Mouse (Mus musculus): ENCODE data around the gene Ffar4. TPM values are rescaled to one million over a fixed set of nuclear protein-coding genes. Genes with fewer than 3 reads are reported as not detected.

Gene Ffar4
- total RNA-seq, 2 experiments from 2014 or later, result 0.15 to 1.2 TPM

DNA sequence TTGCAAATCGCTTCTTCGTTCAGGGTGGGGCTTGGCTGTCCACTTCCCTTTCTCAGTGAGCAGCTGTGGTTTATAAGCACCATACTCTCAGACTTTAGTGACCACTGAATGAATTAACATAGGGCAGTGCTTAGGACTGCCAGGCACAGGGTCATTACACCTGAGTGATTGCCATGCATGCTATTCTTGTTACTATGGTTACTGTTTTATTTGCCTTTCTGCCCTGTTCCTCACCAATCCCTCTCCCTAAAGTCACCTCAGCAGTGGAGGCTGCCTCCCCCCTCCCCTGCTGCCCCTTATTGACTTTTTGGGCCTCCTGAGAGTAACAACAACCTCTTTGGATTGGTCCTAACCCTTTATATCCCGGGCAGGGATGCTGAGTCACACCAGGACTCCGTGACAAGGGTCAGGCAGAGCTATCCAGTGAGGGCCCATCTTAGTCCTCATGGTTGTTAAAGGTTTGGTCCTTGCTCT lies 5.3 kb upstream of the Ffar4 start:
- intact Hi-C loops (cut with DNase I), result no loop called here
- DNase-seq, result no peak

DNA sequence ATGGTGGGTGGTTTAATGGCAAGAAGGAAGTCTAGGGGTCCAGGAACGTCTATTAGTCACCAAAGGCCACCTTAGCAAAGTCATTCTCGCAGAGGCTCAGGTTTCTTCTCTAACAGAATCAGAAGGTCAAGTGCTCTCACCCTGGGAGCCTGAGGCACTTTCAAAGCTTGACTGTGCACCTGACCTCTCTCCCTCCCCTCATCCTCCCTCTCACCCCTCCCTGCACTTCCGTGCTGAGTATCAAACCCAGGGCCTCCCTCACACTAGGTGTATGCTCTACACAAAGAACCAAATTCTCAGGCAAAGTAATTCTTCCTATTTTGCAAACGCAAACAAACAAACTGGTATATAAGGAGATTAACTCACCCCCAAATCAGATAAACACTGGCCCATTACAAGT lies 640 bp upstream of the Ffar4 start:
- intact Hi-C loops (cut with DNase I), result no loop called here
- DNase-seq, result no peak

DNA sequence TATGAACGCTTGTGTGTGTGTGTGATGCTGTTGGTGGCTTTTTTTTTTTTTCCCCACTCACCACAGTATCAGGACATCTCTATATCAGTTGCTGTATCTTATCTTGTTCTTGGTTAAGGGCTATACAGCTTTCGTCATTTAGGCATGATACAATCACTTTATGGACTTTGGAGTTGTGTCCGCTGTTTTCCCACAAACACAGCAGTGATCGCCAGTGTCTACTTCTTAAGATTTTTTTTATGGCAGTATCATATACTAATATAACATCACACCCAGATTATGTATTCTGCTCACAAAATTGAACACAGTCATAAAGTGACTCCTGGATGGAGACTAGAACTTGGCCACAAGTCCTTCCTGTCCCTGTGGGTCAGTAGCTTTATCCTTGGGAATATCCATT lies 11.0 kb downstream of the Ffar4 start:
- intact Hi-C loops (cut with DNase I), result no loop called here
- DNase-seq, result no peak

DNA sequence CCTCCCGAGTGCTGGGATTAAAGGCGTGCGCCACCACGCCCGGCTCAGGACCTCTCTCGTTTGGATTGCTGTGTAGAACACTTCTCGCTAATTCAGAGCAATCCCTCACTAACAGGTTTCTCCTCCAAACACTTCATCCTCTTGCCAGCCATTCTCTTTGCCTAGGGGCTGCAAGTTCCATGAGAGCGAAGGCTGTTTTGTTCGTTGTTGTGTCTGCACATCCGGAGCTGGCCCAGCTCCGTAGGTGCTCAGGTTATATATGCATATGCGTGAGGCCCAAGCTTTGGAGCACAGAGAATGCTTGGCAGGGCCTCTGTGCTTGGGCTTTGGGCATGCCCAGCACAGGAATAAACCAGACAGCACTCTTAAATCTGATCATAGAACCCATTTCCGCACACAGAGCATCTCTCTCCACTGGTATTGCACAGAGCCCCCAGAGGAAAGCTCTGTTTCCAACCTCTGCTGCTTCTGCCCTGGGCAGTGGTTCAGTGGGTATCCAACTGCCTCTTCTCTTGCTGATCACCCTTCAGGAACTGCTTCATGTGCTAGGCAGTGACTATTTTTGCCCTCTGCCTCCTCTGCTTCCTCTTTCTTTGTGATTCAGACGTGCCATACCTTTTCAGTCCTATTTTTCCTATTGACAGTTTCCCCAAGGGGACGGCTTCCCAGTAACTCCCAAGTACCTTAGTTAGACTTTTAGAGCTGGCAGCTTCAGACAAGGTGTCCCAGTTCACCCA lies 12.8 kb downstream of the Ffar4 start:
- intact Hi-C loops (cut with DNase I), result no loop called here
- no peak for DNase-seq

DNA sequence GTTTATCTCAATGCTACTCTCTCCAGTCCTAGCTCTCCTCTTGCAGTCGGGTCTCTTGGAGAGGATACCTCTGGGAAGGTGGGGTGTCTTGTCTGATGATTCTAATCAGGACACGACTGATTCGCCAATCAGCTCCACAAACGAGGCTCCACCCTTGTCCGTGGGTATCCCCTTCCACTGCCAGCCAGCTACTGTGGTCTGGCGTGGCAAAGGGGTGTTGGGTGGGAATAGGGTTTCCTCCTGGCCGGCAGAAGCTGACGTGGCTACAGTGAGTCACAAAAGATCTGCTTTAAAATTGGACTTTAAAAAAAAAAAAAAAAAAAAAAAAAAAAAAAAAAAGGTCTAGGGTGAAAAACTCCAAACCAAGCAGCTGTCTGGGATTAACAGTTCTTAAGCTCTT lies 14.2 kb downstream of the Ffar4 start:
- no peak for DNase-seq
- intact Hi-C loops (cut with DNase I), result no loop called here

DNA sequence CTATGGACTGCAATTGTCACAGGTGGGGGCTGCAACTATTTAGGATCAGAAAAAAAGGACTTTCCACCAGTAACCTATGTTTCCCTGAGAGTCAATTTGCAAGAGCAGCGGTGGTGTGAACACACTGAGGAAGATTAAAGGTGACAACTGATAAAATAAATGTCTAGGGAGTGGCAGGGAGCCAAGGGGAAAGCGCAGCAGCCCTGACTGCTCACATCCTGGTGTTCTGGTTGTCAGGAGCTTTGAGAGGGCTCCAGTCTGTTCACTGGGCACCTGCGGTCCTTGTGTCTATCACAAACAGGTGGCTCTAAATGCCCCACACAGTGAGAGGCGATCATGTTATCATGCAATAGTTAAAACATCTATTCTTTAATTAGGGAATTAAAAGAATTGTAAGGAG lies 15.7 kb downstream of the Ffar4 start:
- intact Hi-C loops (cut with DNase I), result no loop called here

DNA sequence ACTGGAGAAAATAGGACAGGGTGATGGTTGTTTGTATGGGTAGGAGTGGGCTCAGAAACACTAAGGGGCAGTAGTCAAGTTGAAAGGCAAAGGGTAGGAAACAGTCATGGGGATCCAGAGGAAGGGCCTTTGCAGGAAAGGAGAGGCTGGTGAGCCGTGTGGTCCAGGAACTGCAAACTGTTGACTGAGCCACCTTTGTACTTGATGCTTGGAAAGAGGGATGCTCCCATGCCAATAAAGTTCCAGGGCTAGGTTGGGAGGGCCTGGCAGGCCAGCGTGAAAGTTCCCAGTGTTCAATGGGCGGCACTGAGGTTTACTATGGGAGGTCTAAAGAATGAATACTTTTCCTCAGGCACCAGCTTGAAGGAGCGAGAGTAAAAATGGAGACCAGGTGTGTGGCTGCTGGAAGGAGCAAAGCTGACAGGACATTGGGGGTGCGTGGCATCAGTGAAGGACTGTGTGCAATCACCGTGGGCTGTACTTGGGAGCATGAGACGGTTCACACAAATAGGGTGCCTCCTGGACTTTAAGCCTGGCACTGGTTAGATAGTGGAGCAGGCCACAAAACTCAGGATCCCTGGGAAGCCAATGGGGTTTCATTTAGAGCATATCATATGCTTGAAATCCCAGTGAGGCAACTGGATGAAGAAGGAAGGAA lies 18.1 kb downstream of the Ffar4 start:
- intact Hi-C loops (cut with DNase I), result no loop called here
- no peak for DNase-seq

More for the DNA sequence above, 15.7 kb downstream of the Ffar4 start:
- DNase-seq, result no peak

DNA sequence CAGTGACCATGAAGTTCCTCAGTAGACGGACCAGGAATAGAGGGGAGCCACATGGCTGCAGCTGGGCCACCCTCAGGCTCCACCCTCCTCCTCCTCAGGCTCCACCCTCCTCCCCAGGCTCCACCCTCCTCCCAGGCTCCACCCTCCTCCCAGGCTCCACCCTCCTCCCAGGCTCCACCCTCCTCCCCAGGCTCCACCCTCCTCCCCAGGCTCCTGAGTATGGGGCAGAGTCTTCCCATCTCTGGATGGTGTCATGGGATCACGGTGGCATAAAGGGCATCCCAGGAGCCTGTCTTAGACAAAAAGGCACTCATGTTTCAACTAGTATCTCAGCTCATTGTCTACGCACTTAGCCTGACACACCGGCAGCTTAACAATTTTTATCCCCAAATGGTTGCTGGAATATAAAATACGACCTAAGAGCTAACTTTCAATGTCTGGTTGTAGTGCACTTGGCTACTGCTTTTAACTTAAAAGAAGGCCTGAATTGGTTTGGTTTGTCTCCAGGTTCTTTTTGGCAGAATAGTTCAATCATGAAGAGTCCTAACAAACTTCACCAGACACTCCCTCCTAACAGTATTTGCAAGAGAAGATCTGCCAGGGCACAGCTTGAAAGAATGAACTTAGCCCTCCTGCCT lies 23.4 kb downstream of the Ffar4 start:
- intact Hi-C loops (cut with DNase I), result no loop called here
- no peak for DNase-seq

DNA sequence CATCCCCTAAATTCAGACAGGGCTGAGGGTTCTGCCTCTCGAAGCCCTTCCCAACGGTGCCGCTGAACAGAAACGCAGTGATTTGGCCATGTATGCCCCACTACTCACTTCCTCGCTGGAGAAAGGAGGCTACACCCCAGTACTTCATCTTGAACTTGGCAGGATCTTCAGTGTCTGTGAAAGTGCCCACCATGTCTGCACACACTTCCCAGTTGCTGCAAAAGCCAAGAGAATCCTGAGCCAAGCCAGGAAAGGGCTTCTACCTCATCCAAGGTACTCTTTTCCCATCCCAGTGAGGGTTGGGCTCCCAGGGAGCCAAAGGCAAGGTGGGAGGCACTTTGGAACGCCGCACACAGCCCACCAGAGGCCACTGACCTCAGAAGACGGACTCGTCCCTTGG lies 27.1 kb downstream of the Ffar4 start:
- intact Hi-C loops (cut with DNase I), result no loop called here

DNA sequence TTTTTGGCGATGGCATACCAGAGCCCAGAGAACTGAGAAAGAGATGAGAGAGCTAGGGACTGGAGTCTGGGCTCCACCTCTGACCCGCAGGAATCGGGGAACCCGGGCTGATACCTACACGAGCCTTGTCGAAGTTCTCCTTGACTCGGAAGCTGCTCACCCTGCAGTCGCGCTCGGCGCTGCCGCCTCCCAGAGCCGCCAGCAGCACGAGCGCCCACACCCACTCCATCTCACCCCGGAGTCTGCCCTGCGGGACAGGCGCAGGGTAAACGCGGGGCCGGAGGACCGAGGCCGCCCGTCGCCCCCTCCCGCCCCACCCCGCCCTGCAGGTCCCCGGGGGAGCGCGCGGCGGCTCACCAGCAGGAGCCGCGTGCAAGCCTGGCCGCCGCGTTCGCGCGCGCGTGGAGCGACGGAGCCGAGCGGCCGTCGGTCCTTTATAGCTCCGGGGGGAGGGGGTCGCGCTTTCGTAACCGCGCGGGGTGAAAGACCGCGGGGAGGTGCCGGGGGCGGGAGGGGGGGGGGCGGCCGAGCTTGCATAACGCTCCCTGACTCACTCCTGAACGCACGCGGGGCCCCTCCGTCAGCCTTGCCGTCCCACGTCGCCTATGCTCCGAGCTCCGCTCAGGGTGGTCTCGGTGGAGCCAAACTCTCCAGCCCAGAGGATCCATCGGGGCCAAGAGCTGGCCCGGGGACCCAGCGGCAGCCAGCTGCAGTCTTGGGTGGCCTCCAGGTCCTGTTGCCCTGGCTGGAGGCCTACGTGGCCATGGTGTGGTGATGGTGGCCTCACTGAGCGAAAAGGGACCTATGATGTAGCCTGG lies 27.7 kb downstream of the Ffar4 start:
- intact Hi-C loops (cut with DNase I), result no loop called here
- DNase-seq, result peak; percentile 31 to 49

More for the DNA sequence above, 27.1 kb downstream of the Ffar4 start:
- no peak for DNase-seq

DNA sequence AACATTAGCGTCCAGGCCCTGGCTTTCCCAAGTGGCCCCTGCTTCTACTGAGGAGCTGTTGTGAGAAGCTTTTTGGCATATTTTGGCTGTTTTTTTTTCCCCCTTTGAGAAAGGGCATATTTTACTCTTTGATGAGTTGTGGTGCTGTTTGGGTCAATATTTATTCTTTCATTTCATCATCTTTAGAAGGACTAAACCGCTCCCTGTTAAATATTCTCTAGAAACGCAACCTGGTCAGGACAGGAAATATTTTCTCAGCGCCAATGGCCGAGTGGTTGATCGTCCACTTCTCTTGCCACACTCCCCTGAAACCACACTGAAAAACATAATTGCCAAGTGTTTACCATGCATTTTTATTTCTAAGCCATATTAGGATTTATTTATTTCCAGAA lies 28.3 kb downstream of the Ffar4 start, which contains the start of gene Rbp4:
Gene Rbp4, minus strand, starts transcription at position 63 of the 392 bp plus-strand sequence.
- intact Hi-C loops (cut with DNase I), result no loop called here
- no peak for DNase-seq

DNA sequence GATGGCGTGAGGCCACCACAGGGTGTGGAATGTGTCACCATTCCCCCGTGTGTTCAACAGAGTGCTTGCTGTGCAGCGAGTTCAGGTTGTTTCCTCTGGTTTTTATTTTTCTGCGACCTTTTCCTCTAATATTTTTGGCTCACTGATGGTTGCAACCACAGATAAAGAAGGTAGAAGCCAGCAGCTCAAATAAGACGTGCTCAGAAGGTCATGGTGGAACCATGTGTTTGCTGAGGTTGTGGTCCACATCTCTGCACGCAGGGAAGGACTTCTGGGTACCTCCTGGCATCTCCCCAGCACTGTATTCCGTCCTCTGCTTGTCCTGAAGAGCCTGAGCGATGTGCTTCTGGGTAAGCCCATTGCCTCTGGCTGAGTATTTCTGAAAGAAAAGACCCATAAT lies 29.8 kb downstream of the Ffar4 start:
- intact Hi-C loops (cut with DNase I), result no loop called here
- no peak for DNase-seq

DNA sequence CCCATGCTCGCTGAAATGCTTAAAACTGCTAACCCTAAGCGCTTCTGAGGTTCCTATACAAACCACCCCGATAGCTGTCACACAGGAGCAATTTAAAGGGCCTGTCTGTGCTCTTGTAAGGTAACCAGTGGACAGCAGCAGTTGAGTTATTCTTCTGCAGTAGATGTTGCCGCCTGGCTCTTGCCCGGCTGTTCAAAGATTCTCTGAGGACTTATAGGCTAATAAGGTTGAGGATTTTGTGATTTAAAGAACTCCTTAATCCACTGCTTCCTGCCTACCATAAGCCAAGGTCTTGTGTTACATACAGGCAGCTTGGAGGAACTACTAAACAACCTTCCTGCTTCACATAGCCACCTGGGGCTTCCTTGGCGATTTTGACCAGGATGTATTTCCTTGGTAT lies 35.6 kb downstream of the Ffar4 start, which contains the start of gene Pde6c:
Gene Pde6c, plus strand, starts transcription at position 301 of the 400 bp plus-strand sequence.
- DNase-seq, result no peak
- intact Hi-C loops (cut with DNase I), result no loop called here

DNA sequence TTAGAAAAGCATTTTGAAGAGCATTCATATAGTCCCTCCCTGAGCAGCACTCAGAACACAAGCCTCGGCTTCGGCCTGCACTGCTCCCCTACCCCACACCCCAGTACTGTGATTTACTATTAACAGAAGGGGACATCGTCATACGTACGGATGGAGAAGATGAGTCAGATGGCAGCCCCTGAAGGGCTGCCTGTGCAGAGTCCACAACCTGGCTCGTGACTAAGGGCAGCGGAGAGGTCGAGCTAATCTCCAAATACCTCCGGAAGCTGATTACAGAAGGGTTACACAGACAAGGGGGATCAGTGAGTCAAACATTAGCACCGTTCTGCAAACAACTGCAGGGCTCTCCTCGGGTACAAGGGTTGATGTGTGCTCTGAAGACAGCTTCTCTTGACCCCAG lies 37.1 kb downstream of the Ffar4 start:
- intact Hi-C loops (cut with DNase I), result no loop called here
- no peak for DNase-seq

DNA sequence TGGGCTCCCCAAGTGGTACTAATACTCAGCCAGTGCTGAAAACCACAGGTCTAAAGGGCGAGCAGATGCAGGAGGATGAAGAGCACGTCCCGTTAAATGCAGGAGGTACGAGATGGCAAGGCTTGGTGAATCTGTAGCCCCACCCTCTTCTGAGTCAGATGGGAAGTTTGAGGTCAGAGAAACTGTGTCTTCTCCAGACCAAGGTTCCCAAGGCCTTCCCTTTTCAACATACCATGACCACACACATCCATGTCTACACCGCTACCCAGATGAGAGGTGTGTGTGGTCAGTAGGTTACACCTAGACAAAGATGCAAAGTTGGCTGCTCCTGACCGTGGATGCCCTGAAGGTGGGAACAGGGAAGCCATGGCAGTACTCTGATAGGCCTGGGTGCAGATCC lies 37.9 kb downstream of the Ffar4 start:
- intact Hi-C loops (cut with DNase I), result no loop called here
- DNase-seq, result no peak

DNA sequence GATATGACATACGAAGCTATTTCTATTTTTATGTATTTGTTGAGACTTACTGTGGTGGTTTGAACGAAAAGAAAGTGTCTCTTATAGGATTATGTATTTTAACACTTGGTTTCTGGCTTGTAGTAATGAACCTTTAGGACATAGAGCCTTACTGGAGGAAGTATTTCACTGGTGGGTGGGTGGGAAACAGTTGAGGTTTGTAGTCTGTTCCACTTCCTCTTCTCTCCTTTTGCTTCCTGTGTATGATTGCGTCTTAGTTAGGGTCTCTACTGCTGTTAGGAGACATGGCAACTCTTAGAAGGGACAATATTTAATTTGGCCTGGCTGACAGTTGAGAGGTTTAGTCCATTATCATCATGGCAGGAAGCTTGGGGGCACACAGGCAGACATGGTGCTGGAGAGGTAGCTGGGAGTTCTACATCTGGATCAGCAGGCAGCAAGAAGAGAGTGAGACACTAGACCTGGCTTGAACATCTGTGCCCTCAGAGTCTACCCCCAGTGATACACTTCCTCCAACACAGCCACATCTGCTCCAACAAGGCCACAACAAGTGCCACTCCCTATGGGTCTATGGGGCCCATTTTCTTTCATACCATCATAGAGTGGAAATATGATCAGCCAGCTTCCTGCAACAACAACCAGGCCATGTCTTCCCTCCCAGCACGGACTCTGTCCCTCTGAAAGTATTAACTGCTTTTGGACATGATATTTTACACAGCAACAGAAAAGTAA lies 46.8 kb downstream of the Ffar4 start:
- intact Hi-C loops (cut with DNase I), result no loop called here
- DNase-seq, result no peak

DNA sequence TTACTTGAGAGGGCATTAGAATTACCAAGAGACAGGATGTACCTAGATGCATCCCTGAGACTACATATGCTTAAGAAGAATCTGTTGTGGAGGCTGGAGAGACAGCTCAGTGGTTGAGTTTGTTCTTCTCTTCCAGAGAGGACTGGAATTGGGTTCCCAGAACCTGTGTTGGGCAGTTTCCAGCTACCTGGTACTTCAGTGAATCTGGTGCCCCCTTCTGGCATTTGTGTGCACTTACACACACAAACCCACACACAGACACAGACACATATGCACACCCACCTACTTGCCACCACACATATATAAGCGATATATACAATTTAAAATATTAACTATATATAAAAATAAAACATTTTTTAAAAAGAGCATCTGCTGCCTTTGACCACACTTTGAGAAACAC lies 59.4 kb downstream of the Ffar4 start:
- DNase-seq, result no peak
- intact Hi-C loops (cut with DNase I), result no loop called here

DNA sequence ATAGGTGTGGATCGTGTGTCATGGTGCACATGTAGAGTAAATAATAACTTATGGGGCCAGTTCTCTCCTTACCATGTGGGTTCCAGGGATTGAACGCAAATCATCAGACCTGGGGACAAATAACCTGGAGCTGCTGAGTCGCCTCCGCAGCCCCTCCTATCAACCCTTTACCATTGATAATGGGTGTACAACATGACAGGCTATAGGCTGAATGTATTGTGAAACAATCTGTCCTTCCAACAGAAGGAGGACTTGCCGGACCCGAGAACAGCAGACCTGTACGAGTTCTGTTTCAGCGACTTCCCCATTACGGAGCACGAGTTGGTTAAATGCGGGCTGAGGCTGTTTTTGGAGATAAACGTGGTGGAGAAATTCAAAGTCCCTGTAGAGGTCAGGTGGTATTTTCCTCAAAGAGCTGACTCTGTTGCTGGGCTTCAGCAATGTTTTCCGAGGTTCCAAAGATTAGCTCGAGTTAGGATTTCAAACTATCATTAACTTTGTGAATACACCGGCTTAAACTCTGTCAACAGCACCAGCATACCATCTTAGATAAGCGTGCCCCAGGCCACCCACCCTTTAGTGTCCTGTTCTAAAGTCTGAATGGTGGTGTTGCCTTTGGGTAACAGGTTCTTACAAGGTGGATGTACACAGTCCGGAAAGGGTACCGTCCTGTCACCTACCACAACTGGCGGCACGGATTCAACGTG lies 64.9 kb downstream of the Ffar4 start:
- no peak for DNase-seq
- intact Hi-C loops (cut with DNase I), result no loop called here
